Mouse (Mus musculus): Measurements from ENCODE around the gene Ptpn14. TPM values are rescaled to one million over a fixed set of nuclear protein-coding genes. Genes with fewer than 3 reads are reported as not detected.

Gene Ptpn14
- total RNA-seq, 2 experiments from 2014 or later = 29.3 to 33.7 TPM

GRCm38 (mm10) chr1:189808453-189808852 is 80.4 kb downstream of the Ptpn14 start:
- DNase-seq = no peak

GRCm38 (mm10) chr1:189811778-189812177 is 83.7 kb downstream of the Ptpn14 start:
- no peak for DNase-seq

- DNase-seq = no peak
These were observed 86.3 kb downstream of the Ptpn14 start for GRCm38 (mm10) chr1:189814385-189814784.

DNA sequence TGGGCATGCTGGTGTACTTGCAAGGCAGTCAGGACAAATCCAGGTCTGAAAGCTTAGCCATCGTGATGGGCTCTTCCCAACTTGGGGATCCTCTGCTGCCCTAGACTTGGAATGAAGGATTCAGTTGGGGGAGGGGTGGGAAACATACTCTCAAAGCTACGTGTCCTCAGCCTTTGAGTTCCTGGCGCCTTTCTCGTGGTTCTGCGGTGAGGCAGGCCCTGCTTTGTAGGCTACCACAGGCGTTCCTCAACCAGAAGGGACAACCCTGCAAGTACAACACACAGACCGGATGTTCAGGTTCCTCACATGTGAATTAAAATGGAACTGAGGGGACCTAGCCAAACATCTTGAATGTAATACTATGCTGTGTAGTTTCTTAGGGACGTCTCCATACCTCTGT is 89.0 kb downstream of the Ptpn14 start:
- peak in 1 of 2 experiments; percentile 25 for DNase-seq

- peak; percentile 77 to 85 for DNase-seq
These were observed 89.7 kb downstream of the Ptpn14 start for GRCm38 (mm10) chr1:189817810-189818209.

- no peak for DNase-seq
These were observed 92.0 kb downstream of the Ptpn14 start for GRCm38 (mm10) chr1:189820111-189820510.

- peak; percentile 30 to 43 for DNase-seq
These were observed 96.4 kb downstream of the Ptpn14 start for GRCm38 (mm10) chr1:189824436-189824835.

GRCm38 (mm10) chr1:189830391-189830790 is 102.3 kb downstream of the Ptpn14 start:
- no peak for DNase-seq

GRCm38 (mm10) chr1:189830797-189831232 is 102.7 kb downstream of the Ptpn14 start:
- no peak for DNase-seq

GRCm38 (mm10) chr1:189833351-189833750 is 105.3 kb downstream of the Ptpn14 start:
- DNase-seq = no peak

GRCm38 (mm10) chr1:189834166-189834565 is 106.1 kb downstream of the Ptpn14 start:
- DNase-seq = no peak

- no peak for DNase-seq
These were observed 118.3 kb downstream of the Ptpn14 start for GRCm38 (mm10) chr1:189846319-189846718.

- DNase-seq = peak in 1 of 2 experiments; percentile 55
These were observed 121.5 kb downstream of the Ptpn14 start for GRCm38 (mm10) chr1:189849550-189849949.

DNA sequence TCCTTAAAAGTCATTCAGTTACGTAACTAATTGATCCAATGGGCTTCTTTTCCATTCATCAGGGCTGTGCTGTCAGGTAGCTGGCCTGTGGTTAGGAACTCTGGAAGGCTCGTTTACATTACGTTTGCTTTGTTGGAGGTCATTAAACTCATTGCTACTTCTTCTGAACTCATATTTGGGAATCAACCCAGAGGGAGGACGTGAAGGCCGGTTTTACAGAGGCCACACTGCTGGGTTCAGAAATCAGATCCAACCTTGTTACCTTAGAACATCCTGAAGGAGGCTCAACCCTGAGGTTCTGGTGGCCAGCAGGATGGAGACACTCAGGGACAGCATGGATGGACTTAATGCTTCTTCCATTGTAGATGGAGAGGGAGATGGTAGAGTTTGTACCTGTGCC is 124.0 kb downstream of the Ptpn14 start:
- DNase-seq = no peak

- peak in 1 of 2 experiments; percentile 54 for DNase-seq
These were observed 124.4 kb downstream of the Ptpn14 start for GRCm38 (mm10) chr1:189852456-189852855.

DNA sequence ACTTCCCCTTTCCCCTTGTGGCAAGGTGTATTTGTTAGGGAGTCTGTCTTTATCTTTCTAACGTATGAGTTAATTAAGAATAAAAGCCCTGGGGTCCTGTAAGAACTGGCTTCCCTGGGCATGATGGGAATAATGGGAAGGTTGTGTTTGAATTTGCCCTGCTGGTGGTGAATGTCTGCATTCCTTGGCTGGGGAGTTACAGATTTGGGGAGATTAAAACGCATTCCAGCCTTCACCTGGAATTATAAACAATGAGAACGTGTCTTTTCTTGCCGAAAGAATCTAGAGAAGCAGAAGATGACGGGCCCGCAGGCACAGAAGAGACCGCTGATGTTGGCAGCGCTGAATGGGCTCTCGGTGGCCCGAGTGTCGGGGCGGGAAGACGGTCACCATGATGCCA is 126.6 kb downstream of the Ptpn14 start:
- no peak for DNase-seq

GRCm38 (mm10) chr1:189855739-189856138 is 127.7 kb downstream of the Ptpn14 start:
- no peak for DNase-seq

DNA sequence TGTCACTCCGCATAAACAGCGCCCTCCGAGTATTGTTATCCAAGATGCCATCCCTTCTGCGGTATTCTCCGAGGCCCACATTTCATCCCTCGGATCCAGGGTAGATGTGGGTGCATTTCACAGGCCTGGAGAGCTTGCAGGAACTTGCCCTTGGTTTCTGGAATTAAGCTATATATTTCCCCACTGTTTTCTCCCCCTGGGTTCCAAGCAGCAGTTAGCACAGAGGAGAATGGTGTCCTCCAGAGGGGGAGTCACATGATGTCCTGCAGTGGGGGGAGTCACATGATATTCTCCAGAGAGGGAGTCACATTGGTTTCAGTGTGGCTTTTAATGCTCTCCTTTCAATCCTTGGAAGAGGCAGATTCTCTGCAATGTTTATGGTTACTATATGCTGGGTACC is 130.3 kb downstream of the Ptpn14 start:
- no peak for DNase-seq

DNA sequence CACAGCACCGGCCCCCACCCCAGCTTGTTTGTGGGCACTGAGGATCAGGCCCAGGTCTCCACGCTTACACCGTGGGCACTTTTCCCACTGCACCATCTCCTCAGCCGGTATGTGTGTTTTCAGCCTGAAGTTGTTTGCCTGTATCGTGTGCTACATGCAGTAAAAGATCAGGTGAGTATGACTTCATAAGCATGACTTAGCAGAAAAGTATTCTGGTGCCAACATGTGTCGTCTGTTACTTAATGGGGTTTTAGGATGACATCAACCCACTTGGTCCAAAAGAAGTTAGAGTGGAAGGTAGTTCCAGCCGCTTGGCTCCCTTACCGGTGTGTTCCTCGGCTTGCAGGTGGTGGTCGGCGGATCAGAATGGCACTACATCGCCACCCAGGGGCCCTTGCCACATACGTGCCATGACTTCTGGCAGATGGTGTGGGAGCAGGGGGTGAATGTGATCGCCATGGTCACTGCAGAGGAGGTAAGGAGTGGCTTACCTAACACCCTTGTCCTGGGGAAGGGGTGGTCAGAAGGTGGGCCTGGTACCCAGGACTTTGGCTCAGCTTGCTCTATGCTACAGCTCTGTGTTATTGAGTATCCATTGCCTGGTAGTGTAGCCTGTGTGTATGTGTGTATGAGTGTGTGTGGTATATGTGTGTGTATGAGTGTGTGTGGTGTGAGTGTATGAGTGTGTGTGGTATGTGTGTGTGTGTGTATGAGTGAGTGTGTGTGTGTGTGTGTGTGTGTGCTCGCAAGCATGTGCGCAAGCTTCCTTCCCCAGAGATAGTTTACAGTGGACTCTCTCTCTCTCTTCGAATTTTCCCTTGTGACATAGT is 132.3 kb downstream of the Ptpn14 start:
- peak in 1 of 2 experiments; percentile 35 for DNase-seq

- peak in 1 of 2 experiments; percentile 71 for DNase-seq
These were observed 132.9 kb downstream of the Ptpn14 start for GRCm38 (mm10) chr1:189860942-189861315.

DNA sequence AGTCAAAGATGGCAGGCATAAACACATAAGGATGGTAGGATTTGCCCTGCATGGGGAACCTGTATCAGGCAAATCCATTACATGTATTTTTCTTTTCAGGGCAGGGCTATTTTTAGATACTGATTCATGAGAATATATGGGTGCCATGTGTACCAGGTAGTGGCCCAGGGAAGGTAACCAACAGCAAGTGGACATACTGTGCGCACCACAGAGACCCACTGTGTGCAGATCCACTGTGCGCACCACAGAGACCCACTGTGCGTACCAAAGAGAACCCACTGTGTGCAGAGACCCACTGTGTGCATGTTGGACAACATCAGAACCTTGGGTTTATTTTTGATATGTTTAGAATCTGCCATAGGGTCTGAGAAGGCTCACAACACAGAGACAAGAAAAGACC is 135.7 kb downstream of the Ptpn14 start:
- no peak for DNase-seq

DNA sequence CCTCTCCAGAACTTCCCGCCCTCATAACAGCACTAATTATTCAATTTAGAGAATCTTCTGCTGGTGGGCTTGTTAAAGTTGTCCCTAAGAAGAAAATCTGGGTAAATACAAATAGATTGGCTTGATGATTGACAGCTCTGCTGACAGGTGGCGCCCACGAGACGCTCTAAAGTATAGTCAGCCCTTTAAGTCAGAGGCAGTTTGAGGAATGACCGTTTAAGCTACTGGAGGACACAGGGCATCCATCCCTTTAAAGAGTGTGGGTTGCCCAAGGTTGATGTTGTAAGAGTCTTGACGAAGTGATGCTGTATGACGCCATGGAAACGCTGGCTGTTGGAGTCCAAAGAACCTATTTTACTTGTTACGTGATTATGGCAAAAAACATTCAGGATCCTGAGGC is 136.2 kb downstream of the Ptpn14 start:
- DNase-seq = no peak

- DNase-seq = no peak
These were observed 136.9 kb downstream of the Ptpn14 start for GRCm38 (mm10) chr1:189864846-189865560.

Measured in heart, adult 18-20 months (tissue).